Mouse (Mus musculus): Measurements from ENCODE around the gene Ubqln4.

Ubqln4 gene

GRCm38 (mm10) chr3:88541622-88542401 lies 11.7 kb upstream of the Ubqln4 start:
- no peak for DNase-seq (ENCODE audit: low read depth, low spot score)

GRCm38 (mm10) chr3:88542486-88542885 lies 11.1 kb upstream of the Ubqln4 start:
- DNase-seq (ENCODE audit: low read depth, low spot score), result no peak

- DNase-seq (ENCODE audit: low read depth, low spot score), result no peak
These were observed 10.4 kb upstream of the Ubqln4 start for GRCm38 (mm10) chr3:88543174-88543573.

- no peak for DNase-seq (ENCODE audit: low read depth, low spot score)
These were observed 9.7 kb upstream of the Ubqln4 start for GRCm38 (mm10) chr3:88543651-88544410.

GRCm38 (mm10) chr3:88544514-88544913 lies 9.0 kb upstream of the Ubqln4 start:
- peak; percentile 65 for DNase-seq (ENCODE audit: low read depth, low spot score)

GRCm38 (mm10) chr3:88544955-88545591 lies 8.5 kb upstream of the Ubqln4 start:
- no peak for DNase-seq (ENCODE audit: low read depth, low spot score)

GRCm38 (mm10) chr3:88546674-88547418 lies 6.7 kb upstream of the Ubqln4 start:
- no peak for DNase-seq (ENCODE audit: low read depth, low spot score)

- no peak for DNase-seq (ENCODE audit: low read depth, low spot score)
These were observed 5.2 kb upstream of the Ubqln4 start, which contains the start of gene Rab25 for GRCm38 (mm10) chr3:88548180-88548917. TSS of gene Rab25 (minus strand) at chr3:88548300.

- no peak for DNase-seq (ENCODE audit: low read depth, low spot score)
These were observed 2.0 kb upstream of the Ubqln4 start for GRCm38 (mm10) chr3:88551586-88551985.

GRCm38 (mm10) chr3:88552082-88552645 lies 1.4 kb upstream of the Ubqln4 start:
- no peak for DNase-seq (ENCODE audit: low read depth, low spot score)

- peak; percentile 99 for DNase-seq (ENCODE audit: low read depth, low spot score)
These were observed 658 bp upstream of the Ubqln4 start, which contains the start of gene Lamtor2 for GRCm38 (mm10) chr3:88552676-88553524. TSS of gene Lamtor2 (minus strand) at chr3:88553074.

- peak; percentile 69 for DNase-seq (ENCODE audit: low read depth, low spot score)
These were observed 475 bp downstream of the Ubqln4 start for GRCm38 (mm10) chr3:88553880-88554586.

- DNase-seq (ENCODE audit: low read depth, low spot score), result no peak
These were observed 1.6 kb downstream of the Ubqln4 start for GRCm38 (mm10) chr3:88555069-88555605.

GRCm38 (mm10) chr3:88555731-88556130 lies 2.2 kb downstream of the Ubqln4 start:
- no peak for DNase-seq (ENCODE audit: low read depth, low spot score)

GRCm38 (mm10) chr3:88556616-88557015 lies 3.1 kb downstream of the Ubqln4 start:
- no peak for DNase-seq (ENCODE audit: low read depth, low spot score)

GRCm38 (mm10) chr3:88559596-88559995 lies 6.0 kb downstream of the Ubqln4 start:
- no peak for DNase-seq (ENCODE audit: low read depth, low spot score)

GRCm38 (mm10) chr3:88561989-88562388 lies 8.4 kb downstream of the Ubqln4 start:
- peak; percentile 80 for DNase-seq (ENCODE audit: low read depth, low spot score)

- no peak for DNase-seq (ENCODE audit: low read depth, low spot score)
These were observed 9.9 kb downstream of the Ubqln4 start for GRCm38 (mm10) chr3:88563442-88563841.

- no peak for DNase-seq (ENCODE audit: low read depth, low spot score)
These were observed 10.4 kb downstream of the Ubqln4 start for GRCm38 (mm10) chr3:88563966-88564365.
